Mouse (Mus musculus) Muller cell, postnatal 12 days (primary cell): ENCODE data around the gene 4933405L10Rik.

Experiments used
- DNase-seq: peaks from one replicate; pipeline ENCODE4 v3.0.0-alpha.2; 2015; ENCODE audit errors: inconsistent ontology term

The 4933405L10Rik gene

DNA sequence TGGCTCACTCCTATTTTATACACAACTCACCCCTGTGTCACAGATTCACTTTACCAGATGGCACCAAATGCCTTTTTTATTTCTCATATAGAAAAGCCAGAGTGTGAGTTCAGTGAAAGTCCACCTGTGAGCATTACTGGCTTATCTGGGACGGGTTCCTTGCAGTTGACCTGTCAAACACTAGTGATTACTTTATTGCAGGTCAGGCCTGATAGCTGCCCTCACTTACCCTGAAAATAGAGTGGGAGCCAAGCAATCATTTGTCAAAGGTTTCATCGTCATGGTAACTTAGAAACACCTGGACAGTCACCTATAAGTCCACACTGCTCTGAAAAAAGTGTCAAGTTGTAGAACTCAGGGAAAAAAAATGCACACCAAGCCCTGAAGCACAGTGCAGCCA lies 47.2 kb downstream of the 4933405L10Rik start:
- DNase-seq = no peak

DNA sequence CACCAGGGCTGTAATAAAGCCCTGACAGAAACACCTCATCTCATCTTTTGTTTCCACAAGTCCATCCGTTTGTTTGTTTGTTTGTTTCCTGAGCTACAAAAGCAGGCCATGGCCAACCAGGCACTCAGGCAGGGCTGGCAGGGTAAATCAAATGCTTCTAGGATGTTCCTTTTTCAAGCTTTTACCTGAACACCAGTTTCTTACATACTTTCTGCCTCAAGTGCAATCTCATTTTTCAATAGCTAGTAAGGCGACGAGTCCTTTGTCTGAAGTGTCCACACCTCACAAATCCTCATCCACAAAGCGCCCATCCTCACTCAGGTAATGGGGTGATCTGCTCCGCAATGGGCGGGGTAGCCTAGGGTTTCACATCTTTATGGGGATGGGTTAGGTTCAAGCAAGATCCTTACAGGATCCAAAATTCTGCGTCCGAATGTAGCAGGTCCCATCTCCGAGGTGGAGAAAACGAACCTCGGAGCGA lies 50.4 kb downstream of the 4933405L10Rik start:
- DNase-seq = no peak

DNA sequence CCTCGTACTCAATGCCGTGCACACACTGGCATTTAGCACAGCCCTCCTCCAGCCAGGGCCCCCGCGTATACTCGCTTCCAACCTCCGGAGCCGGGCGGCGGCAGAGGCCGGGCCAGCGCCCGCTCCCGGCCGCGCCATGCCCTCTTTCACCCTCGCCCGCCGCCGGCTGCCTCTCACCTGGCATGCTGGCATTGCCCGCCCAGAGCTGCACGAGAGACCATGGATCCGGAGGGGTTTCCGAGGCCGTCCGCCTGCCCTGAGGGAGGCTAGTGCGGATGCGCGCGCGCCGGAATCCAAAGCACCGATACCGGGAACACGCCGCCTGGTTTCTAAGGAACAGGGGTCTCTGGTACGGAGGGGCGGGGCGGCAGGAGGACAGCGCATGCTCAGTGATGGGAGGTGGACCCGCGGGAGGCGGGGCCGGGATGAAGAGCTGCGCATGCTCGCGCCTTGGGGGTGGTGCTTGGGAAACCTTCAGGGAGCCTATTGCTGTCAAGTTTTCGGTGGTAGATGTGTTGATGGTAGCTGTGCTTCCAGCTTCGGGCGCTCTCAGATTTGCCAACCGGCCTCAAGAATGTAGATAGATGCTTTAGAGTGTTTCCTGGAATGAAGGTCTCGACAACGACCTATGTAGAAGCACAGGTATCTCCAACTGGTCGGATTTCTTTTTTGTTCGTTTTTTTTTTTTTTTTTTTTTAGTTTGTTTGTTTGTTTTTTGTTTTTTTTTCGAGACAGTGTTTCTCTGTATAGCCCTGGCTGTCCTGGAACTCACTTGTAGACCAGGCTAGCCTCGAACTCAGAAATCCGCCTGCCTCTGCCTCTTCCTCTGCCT lies 51.0 kb downstream of the 4933405L10Rik start, which contains the start of gene Gfod2:
TSS of gene Gfod2 (minus strand) at position 388 of the 832 bp plus-strand sequence.
- DNase-seq = peak; percentile 98
